Mouse (Mus musculus): ENCODE results near the gene Rpl35. TPM values are rescaled to one million over a fixed set of nuclear protein-coding genes. Genes with fewer than 3 reads are reported as not detected.

Rpl35 gene
- total RNA-seq, 2 experiments from 2014 or later, result 291 to 301 TPM

Other genes starting within 250 kb of the Rpl35 start
- 1 to 10 TPM; 3.5 to 4.1 TPM for gene Nr6a1, start 77.9 kb downstream of the Rpl35 start, total RNA-seq (2021)
- gene Olfml2a, start 73.6 kb downstream of the Rpl35 start, total RNA-seq (2021), result 1 to 10 TPM; 3.3 to 5.3 TPM
- under 1 TPM; 0.09 to 0.14 TPM for gene Wdr38, start 8.1 kb downstream of the Rpl35 start, total RNA-seq (2021)
- gene Arpc5l, start 276 bp downstream of the Rpl35 start, total RNA-seq (2021), result 100 to 1,000 TPM; 112 to 141 TPM
- gene Golga1, start 59.9 kb upstream of the Rpl35 start, total RNA-seq (2021), result 10 to 100 TPM in 1 of 2 experiments, 1 to 10 TPM in 1; 9.1 to 13.7 TPM
- 1 to 10 TPM; 1.9 to 2.4 TPM for gene Scai, start 185.1 kb upstream of the Rpl35 start, total RNA-seq (2021)
- 10 to 100 TPM; 58.5 to 61.7 TPM for gene Ppp6c, start 220.8 kb upstream of the Rpl35 start, total RNA-seq (2021)